Mouse (Mus musculus): ENCODE measurements around the gene Olfr125. TPM values are rescaled to one million over a fixed set of nuclear protein-coding genes. Genes with fewer than 3 reads are reported as not detected.

The Olfr125 gene
- not detected in 2 replicates for polyA plus RNA-seq (2014; fragmentation: Nextera tagmentation; extraction: Ambion mirVana)

- H3K9ac ChIP-seq (ENCODE audit: low read depth, low read length): no peak within 1 kb of the TSS
- H3K27ac ChIP-seq (ENCODE audit: low read depth, low read length): no peak within 1 kb of the TSS
- no peak for ATAC-seq (ENCODE audit: low FRiP score)
- no peaks in the 10 kb centered on the region for H3K9me3 ChIP-seq (ENCODE audit: control insufficient read depth, low read length)
- no peak within 1 kb of the TSS for H3K4me3 ChIP-seq (ENCODE audit: low read depth, low read length)
- H3K4me1 ChIP-seq (replicated peaks; ENCODE audit: control insufficient read depth, insufficient read depth, low read length): no peaks in the 10 kb centered on the region
- H3K4me2 ChIP-seq (replicated peaks; ENCODE audit: low read depth, low read length): no peak within 1 kb of the TSS
- no peak for DNase-seq (ENCODE audit: low spot score)
- H3K36me3 ChIP-seq (ENCODE audit: control insufficient read depth, insufficient read depth, low read length): no peaks in the 10 kb centered on the region
- no peaks in the 10 kb centered on the region for H3K27me3 ChIP-seq (ENCODE audit: control insufficient read depth, insufficient read depth, low read length)
Measured at GRCm38 (mm10) chr17:37832649-37833048, at the start of gene Olfr125. Gene Olfr125 (plus strand): TSS chr17:37832949.

- Histone ChIP-seq H3K27me3 (ENCODE audit: control insufficient read depth, insufficient read depth, low read length) (no peaks in the 10 kb centered on the region), H3K27ac (ENCODE audit: low read depth, low read length) (no peak within 1 kb of the TSS), H3K9ac (ENCODE audit: low read depth, low read length) (no peak within 1 kb of the TSS), H3K36me3 (ENCODE audit: control insufficient read depth, insufficient read depth, low read length) (no peaks in the 10 kb centered on the region), H3K4me1 (replicated peaks; ENCODE audit: control insufficient read depth, insufficient read depth, low read length) (no peaks in the 10 kb centered on the region), H3K4me2 (replicated peaks; ENCODE audit: low read depth, low read length) (no peak within 1 kb of the TSS), H3K9me3 (ENCODE audit: control insufficient read depth, low read length) (no peaks in the 10 kb centered on the region), H3K4me3 (ENCODE audit: low read depth, low read length) (no peak within 1 kb of the TSS)
- no peak for ATAC-seq (ENCODE audit: low FRiP score)
- no peak for DNase-seq (ENCODE audit: low spot score)
- WGBS: 88% methylated on average over 2 of the region's 2 CpGs
Measured at GRCm38 (mm10) chr17:37793229-37793628, 39.5 kb upstream of the Olfr125 start, which contains the start of gene Olfr123. Gene Olfr123 (plus strand): TSS chr17:37793529.

DNA sequence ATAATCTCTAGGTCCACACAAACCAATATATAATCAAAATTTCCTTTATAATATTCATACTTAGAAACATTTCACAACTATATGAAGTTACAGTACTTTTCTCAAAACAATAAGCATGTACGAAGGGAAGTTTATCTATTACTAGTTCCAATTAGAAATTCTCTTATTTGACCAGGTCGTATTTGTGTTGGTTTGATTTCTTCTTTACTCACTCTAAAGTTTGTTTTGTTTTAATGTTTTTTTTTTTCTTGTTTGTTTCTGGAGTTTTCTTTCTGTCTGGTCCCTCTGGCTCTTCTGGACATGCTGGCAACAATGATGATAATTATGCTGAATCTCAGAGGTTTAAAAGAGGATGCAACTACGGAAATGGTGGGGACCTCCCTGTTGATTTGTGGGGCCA is 33.2 kb upstream of the Olfr125 start, which contains the start of gene Olfr124:
TSS of gene Olfr124 (plus strand) at position 301 of the 400 bp plus-strand sequence.
- Histone ChIP-seq H3K4me1 (replicated peaks; ENCODE audit: control insufficient read depth, insufficient read depth, low read length) (no peaks in the 10 kb centered on the region), H3K27ac (ENCODE audit: low read depth, low read length) (no peak within 1 kb of the TSS), H3K4me2 (replicated peaks; ENCODE audit: low read depth, low read length) (no peak within 1 kb of the TSS), H3K9me3 (ENCODE audit: control insufficient read depth, low read length) (no peaks in the 10 kb centered on the region), H3K36me3 (ENCODE audit: control insufficient read depth, insufficient read depth, low read length) (no peaks in the 10 kb centered on the region), H3K9ac (ENCODE audit: low read depth, low read length) (no peak within 1 kb of the TSS), H3K27me3 (ENCODE audit: control insufficient read depth, insufficient read depth, low read length) (no peaks in the 10 kb centered on the region), H3K4me3 (ENCODE audit: low read depth, low read length) (no peak within 1 kb of the TSS)
- WGBS: 86% methylated on average over 3 of the region's 3 CpGs
- ATAC-seq (ENCODE audit: low FRiP score) (no peak), DNase-seq (ENCODE audit: low spot score) (no peak)

DNA sequence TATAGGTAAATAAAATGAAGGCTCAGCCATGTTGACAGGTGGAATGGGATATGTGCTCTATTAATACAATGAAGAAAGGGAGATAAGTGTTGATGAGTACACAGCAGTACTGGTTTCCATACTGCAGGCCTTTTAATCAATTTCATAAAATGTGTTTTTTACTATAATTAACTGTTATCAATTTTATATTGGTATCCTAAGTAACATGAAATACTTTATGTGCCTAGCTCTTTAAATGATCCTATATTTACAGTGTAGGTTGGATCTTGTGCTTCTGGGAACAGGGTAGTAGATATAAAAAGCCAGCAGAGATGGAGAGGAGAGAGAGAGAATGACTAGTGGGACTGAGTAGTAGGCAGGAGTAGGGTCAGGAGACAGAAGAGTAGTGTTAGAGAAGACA is 14.4 kb downstream of the Olfr125 start, which contains the start of gene Olfr126:
TSS of gene Olfr126 (plus strand) at position 301 of the 400 bp plus-strand sequence.
- no peak for DNase-seq (ENCODE audit: low spot score)
- no peaks in the 10 kb centered on the region for H3K27me3 ChIP-seq (ENCODE audit: control insufficient read depth, insufficient read depth, low read length)

GRCm38 (mm10) chr17:37863901-37864300 is 31.2 kb downstream of the Olfr125 start:
- H3K36me3 ChIP-seq (ENCODE audit: control insufficient read depth, insufficient read depth, low read length): no peaks in the 10 kb centered on the region
- no peaks in the 10 kb centered on the region for H3K4me1 ChIP-seq (replicated peaks; ENCODE audit: control insufficient read depth, insufficient read depth, low read length)
- H3K27me3 ChIP-seq (ENCODE audit: control insufficient read depth, insufficient read depth, low read length): no peaks in the 10 kb centered on the region
- DNase-seq (ENCODE audit: low spot score) (no peak), ATAC-seq (ENCODE audit: low FRiP score) (no peak)
- H3K9ac ChIP-seq (ENCODE audit: low read depth, low read length): no peak overlapping the region
- H3K27ac ChIP-seq (ENCODE audit: low read depth, low read length): no peak overlapping the region
- H3K9me3 ChIP-seq (ENCODE audit: control insufficient read depth, low read length): no peaks in the 10 kb centered on the region
- 95% methylated on average over 2 of the region's 2 CpGs for WGBS
- no peak overlapping the region for H3K4me3 ChIP-seq (ENCODE audit: low read depth, low read length)
- H3K4me2 ChIP-seq (replicated peaks; ENCODE audit: low read depth, low read length): no peak overlapping the region

More for the DNA sequence above, 14.4 kb downstream of the Olfr125 start, which contains the start of gene Olfr126:
- Histone ChIP-seq H3K27ac (ENCODE audit: low read depth, low read length) (no peak within 1 kb of the TSS), H3K4me2 (replicated peaks; ENCODE audit: low read depth, low read length) (no peak within 1 kb of the TSS), H3K36me3 (ENCODE audit: control insufficient read depth, insufficient read depth, low read length) (no peaks in the 10 kb centered on the region), H3K9me3 (ENCODE audit: control insufficient read depth, low read length) (no peaks in the 10 kb centered on the region), H3K9ac (ENCODE audit: low read depth, low read length) (no peak within 1 kb of the TSS), H3K4me3 (ENCODE audit: low read depth, low read length) (no peak within 1 kb of the TSS), H3K4me1 (replicated peaks; ENCODE audit: control insufficient read depth, insufficient read depth, low read length) (no peaks in the 10 kb centered on the region)
- no peak for ATAC-seq (ENCODE audit: low FRiP score)

GRCm38 (mm10) chr17:37869676-37870205 is 37.0 kb downstream of the Olfr125 start:
- no peak for DNase-seq (ENCODE audit: low spot score)
- Histone ChIP-seq H3K36me3 (ENCODE audit: control insufficient read depth, insufficient read depth, low read length) (no peaks in the 10 kb centered on the region), H3K9me3 (ENCODE audit: control insufficient read depth, low read length) (no peaks in the 10 kb centered on the region), H3K27me3 (ENCODE audit: control insufficient read depth, insufficient read depth, low read length) (no peaks in the 10 kb centered on the region), H3K4me2 (replicated peaks; ENCODE audit: low read depth, low read length) (no peak overlapping the region), H3K4me3 (ENCODE audit: low read depth, low read length) (no peak overlapping the region), H3K27ac (ENCODE audit: low read depth, low read length) (no peak overlapping the region), H3K9ac (ENCODE audit: low read depth, low read length) (no peak overlapping the region), H3K4me1 (replicated peaks; ENCODE audit: control insufficient read depth, insufficient read depth, low read length) (no peaks in the 10 kb centered on the region)
- ATAC-seq (ENCODE audit: low FRiP score): no peak
- 20% methylated on average over 8 of the region's 8 CpGs for WGBS

GRCm38 (mm10) chr17:37873830-37874229 is 41.1 kb downstream of the Olfr125 start:
- DNase-seq (ENCODE audit: low spot score) (no peak), ATAC-seq (ENCODE audit: low FRiP score) (no peak)
- H3K27ac ChIP-seq (ENCODE audit: low read depth, low read length): no peak overlapping the region
- H3K9ac ChIP-seq (ENCODE audit: low read depth, low read length): no peak overlapping the region
- H3K27me3 ChIP-seq (ENCODE audit: control insufficient read depth, insufficient read depth, low read length): no peaks in the 10 kb centered on the region
- H3K4me1 ChIP-seq (replicated peaks; ENCODE audit: control insufficient read depth, insufficient read depth, low read length): no peaks in the 10 kb centered on the region
- H3K36me3 ChIP-seq (ENCODE audit: control insufficient read depth, insufficient read depth, low read length): no peaks in the 10 kb centered on the region
- no peak overlapping the region for H3K4me3 ChIP-seq (ENCODE audit: low read depth, low read length)
- WGBS: 88% methylated on average over 3 of the region's 3 CpGs
- no peaks in the 10 kb centered on the region for H3K9me3 ChIP-seq (ENCODE audit: control insufficient read depth, low read length)
- no peak overlapping the region for H3K4me2 ChIP-seq (replicated peaks; ENCODE audit: low read depth, low read length)

Other genes starting within 250 kb of the Olfr125 start
- not detected in 2 replicates for gene Olfr114, start 240.2 kb upstream of the Olfr125 start, polyA plus RNA-seq (2014; fragmentation: Nextera tagmentation; extraction: Ambion mirVana)
- not detected in 2 replicates for gene Olfr115, start 205.8 kb upstream of the Olfr125 start, polyA plus RNA-seq (2014; fragmentation: Nextera tagmentation; extraction: Ambion mirVana)
- not detected in 2 replicates for gene Olfr116, start 205.8 kb upstream of the Olfr125 start, polyA plus RNA-seq (2014; fragmentation: Nextera tagmentation; extraction: Ambion mirVana)
- not detected in 2 replicates for gene Olfr117, start 169.2 kb upstream of the Olfr125 start, polyA plus RNA-seq (2014; fragmentation: Nextera tagmentation; extraction: Ambion mirVana)
- gene Olfr118, start 166.0 kb upstream of the Olfr125 start, polyA plus RNA-seq (2014; fragmentation: Nextera tagmentation; extraction: Ambion mirVana): not detected in 2 replicates
- gene Olfr119, start 136.4 kb upstream of the Olfr125 start, polyA plus RNA-seq (2014; fragmentation: Nextera tagmentation; extraction: Ambion mirVana): not detected in 2 replicates
- not detected in 2 replicates for gene Olfr120, start 111.1 kb upstream of the Olfr125 start, polyA plus RNA-seq (2014; fragmentation: Nextera tagmentation; extraction: Ambion mirVana)
- not detected in 2 replicates for gene Olfr121, start 84.1 kb upstream of the Olfr125 start, polyA plus RNA-seq (2014; fragmentation: Nextera tagmentation; extraction: Ambion mirVana)
- not detected in 2 replicates for gene Olfr122, start 64.3 kb upstream of the Olfr125 start, polyA plus RNA-seq (2014; fragmentation: Nextera tagmentation; extraction: Ambion mirVana)
- gene Olfr123, start 39.4 kb upstream of the Olfr125 start, polyA plus RNA-seq (2014; fragmentation: Nextera tagmentation; extraction: Ambion mirVana): not detected in 2 replicates
- not detected in 2 replicates for gene Olfr124, start 33.1 kb upstream of the Olfr125 start, polyA plus RNA-seq (2014; fragmentation: Nextera tagmentation; extraction: Ambion mirVana)
- not detected in 2 replicates for gene Olfr126, start 14.5 kb downstream of the Olfr125 start, polyA plus RNA-seq (2014; fragmentation: Nextera tagmentation; extraction: Ambion mirVana)
- not detected in 2 replicates for gene Olfr127, start 67.5 kb downstream of the Olfr125 start, polyA plus RNA-seq (2014; fragmentation: Nextera tagmentation; extraction: Ambion mirVana)
- not detected in 2 replicates for gene Olfr128, start 87.6 kb downstream of the Olfr125 start, polyA plus RNA-seq (2014; fragmentation: Nextera tagmentation; extraction: Ambion mirVana)
- not detected in 2 replicates for gene Olfr761, start 120.1 kb downstream of the Olfr125 start, polyA plus RNA-seq (2014; fragmentation: Nextera tagmentation; extraction: Ambion mirVana)
- gene Olfr129, start 227.1 kb downstream of the Olfr125 start, polyA plus RNA-seq (2014; fragmentation: Nextera tagmentation; extraction: Ambion mirVana): not detected in 2 replicates
- gene Olfr130, start 231.0 kb downstream of the Olfr125 start, polyA plus RNA-seq (2014; fragmentation: Nextera tagmentation; extraction: Ambion mirVana): not detected in 2 replicates

Data from hindbrain, embryonic 11.5 days (tissue).